Mouse (Mus musculus) layer of hippocampus, adult 9-11 months (tissue): ENCODE measurements around the gene Hmgb1.
"Not testable (repeated sequence)": the region's sequence is repeated elsewhere in the genome, so short reads cannot be mapped to it uniquely, and the experiment has no call there.

Experiments
- DNase-seq: peaks from one replicate; pipeline ENCODE4 v3.0.0; 2022

The Hmgb1 gene

DNA sequence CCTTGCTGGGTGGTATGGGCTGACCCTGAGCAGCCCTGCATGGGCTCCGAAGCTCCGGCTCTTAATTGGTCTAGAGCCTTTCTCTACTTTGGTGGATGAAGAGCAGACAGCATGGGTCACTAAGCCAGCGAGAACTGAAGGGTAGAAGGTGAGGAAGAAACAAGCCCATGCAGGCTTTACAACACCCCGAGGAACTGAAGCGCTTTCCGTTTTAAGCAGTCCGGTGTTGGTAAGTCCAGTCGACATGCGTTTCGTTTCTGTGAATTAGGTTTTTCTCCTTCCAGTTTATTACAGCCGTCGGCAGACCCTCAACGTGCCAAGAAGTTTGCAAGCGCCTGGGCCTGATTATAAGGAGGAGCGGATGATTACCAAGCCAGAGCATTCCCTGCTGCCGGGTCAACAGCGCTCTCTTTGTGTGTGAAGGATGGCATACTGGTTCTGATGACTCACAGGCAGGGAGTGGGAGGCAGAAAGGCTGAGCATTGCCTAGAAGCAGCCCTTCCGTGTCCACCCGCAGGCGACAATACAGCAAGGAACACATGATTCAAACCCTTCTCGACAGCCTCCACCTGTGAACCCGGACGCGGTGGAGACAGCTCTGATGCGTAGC lies 40.4 kb downstream of the Hmgb1 start:
- peak; percentile 79 for DNase-seq

DNA sequence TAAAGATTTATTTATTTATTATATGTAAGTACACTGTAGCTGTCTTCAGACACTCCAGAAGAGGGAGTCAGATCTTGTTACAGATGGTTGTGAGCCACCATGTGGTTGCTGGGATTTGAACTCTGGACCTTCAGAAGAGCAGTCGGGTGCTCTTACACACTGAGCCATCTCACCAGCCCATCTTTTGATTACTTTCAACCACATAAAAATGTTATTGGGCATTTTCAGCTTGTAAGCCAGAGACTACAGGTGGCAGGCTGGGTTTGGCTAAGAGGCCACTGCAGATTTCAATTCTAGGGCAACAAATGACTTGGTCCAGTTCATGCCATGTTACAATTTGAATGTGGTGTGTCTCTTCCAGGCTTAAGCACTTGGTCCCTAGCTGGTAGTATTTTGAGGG lies 43.1 kb downstream of the Hmgb1 start:
- not testable (repeated sequence) for DNase-seq

- DNase-seq, result no peak
These were observed 44.0 kb downstream of the Hmgb1 start for GRCm38 (mm10) chr5:149140336-149140735.

DNA sequence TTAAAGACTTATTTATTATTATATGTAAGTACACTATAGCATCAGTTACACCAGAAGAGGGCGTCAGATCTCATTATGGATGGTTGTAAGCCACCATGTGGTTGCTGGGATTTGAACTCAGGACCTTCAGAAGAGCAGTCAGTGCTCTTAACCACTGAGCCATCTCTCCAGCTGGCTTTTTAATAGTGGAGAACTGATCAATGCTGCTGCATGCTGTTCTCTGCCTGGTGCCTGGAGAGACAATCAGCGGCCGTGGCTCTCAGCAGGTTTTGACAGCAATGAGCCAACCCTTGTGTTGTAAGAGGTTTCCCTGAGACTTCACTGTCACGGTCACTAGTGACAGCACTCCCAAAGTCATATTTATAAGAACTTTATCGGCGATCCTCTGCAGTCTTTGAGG lies 46.2 kb downstream of the Hmgb1 start:
- DNase-seq, result not testable (repeated sequence)

DNA sequence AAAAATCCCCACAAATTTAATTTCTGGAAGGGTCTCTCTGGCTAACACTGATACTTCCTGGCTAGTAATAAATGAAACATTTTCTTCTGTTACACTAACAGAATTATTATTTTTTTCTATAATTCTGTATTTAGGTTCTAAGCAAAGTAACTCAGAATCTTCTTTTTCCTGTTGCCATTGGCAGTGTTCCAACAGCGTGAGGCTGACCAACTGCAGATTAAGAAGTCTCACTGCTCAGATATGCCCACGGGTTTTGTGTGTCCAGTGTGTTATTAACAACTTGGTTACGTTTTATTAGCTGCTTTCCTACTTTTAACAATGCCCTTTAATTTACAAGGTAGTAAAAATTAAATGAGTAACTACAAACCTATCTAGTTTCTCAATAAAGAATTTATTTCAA lies 46.8 kb downstream of the Hmgb1 start:
- DNase-seq, result no peak

DNA sequence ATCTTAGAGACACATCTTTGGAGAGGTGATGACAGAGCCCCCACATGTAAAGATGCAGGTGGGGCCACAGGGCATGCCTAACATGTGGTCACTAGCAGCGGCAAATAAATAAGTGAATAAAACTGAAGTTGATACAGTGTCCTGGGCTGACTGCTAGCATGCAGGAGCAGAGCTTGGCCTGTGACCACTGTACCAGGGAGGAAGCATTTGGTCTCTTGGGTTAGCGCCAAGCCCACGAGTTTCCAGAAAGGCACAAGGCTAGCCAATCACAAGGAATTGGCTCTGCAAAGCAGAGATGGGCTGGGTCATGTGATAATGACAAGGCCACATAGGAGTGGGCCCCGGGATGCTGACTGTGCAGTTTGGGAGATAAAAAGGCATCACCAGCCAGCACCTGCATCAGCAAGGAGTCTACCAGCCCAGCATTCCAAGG lies 47.3 kb downstream of the Hmgb1 start:
- DNase-seq, result no peak

DNA sequence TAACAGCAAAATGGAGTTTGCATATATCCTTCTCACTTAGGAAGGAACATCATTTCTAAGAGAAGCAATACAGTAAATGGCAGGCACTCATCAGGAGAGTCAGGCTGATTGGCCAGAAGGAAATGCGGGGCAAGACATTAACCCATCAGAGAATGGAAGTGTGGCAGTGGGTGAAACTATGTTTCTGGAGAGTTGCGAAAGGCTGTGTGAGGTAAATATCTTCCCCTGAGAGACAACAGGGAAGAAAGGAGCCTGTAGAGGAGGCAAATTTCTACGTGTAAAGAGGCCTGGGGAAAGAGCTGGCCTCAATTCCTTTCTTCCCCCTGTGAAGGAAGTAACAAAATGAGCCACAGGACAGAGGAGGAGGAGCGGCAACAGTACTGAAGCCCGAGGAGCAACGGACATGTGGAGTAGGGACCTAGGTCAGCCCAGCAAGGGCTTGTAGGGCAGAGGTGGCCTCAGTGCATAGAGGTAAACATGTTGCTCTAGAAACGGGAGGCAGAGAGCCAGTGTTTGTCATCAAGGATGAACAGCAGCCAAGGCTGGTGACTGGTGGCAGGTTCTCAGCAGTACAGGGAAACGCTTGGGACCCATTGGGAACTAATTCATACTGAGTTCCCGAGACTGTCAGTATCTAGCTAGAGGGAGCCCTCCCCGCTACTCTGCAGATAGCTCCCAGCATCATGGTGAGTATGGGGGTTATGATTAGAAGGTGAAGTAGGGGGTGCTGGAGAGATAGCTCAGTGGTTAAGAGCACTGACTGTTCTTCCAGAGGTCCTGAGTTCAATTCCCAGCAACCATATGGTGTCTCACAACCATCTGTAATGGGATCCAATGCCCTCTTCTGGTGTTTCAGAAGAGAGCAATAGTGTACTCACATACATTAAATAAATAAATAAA lies 48.6 kb downstream of the Hmgb1 start:
- no peak for DNase-seq

- DNase-seq, result no peak
These were observed 49.4 kb downstream of the Hmgb1 start for GRCm38 (mm10) chr5:149134751-149135454.

GRCm38 (mm10) chr5:149128473-149128872 lies 55.8 kb downstream of the Hmgb1 start:
- no peak for DNase-seq

- no peak for DNase-seq
These were observed 60.5 kb downstream of the Hmgb1 start for GRCm38 (mm10) chr5:149123795-149124194.

DNA sequence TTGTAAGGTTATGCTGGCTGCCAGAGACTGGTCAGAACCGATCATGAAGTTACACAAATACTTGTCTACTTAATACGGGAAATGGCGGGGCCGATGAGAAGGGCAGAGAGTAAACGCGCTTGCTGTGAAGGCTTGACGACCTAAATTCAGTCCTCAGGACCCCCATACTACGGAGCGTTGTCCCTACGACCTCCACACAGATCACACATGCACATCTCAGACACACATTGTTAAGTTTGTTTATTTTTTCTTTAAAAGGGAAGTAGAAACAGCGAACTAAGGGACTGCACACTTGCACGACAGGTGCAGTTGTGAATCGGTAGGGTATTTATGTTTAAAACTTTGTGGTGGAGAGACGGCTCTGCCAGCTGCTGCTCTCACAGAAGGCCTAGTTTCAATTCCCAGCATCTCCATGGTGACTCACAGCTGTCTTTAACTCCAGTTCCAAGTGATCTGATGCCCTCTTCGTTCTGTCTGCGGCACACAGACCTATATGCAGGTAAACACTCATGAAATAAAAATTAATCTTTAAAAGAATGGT lies 64.9 kb downstream of the Hmgb1 start:
- no peak for DNase-seq

DNA sequence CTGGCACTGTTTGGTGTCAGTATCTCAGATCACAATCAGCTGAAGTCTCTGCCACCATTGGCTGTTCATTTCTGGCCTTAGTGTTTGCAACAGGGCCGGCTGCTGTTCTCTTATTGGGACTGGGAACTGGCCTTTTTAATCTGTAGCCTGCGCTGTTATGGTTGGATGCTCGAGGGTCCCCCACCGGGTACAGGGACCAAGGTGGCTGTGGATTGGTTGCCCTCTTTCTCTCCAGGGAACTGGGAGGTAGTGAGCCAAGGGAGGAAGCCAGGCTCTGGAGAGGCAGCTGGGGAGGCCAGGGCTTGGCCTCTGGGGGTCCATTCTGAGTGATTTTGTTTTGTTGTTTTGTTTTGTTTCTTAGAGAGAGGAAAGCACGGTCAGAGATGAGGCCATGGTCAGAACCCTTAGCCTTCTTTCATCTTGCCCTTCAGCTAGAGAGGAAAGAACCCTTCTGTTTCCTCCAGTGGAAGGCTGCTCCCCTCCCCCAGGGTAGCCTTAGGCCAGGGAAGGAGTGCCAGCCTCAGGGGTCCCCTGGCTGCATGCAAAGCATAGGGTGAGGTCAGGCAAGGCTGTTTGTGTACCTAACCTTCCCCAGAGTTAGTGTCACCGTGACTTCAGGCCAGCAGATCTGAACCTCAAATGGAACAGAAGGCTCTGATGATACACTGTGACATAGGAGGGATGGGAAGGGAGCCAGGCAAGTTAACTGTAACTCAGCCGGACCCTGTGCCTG lies 66.3 kb downstream of the Hmgb1 start:
- no peak for DNase-seq

DNA sequence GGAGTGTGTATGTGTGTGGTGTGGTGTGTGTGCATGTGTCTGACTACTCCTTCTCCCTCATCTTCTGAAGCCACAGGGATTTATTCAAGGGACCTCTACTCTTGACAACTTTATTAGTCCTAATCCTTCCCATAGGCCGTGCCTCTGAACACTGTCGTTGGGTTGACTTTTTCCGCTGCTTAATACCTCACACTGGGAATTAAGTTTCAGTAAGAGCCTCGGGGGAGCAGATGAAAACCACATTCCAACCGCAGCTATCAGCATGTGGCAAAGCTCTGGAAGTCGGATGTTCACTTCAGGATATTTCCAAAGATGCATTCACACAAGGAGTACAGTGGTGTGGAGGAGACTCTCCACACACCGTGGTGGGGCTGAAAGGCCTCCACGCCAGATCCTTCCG lies 69.7 kb downstream of the Hmgb1 start:
- DNase-seq, result no peak

GRCm38 (mm10) chr5:149114034-149114433 lies 70.3 kb downstream of the Hmgb1 start:
- no peak for DNase-seq

- DNase-seq, result no peak
These were observed 70.8 kb downstream of the Hmgb1 start for GRCm38 (mm10) chr5:149113439-149113838.

- no peak for DNase-seq
These were observed 71.7 kb downstream of the Hmgb1 start for GRCm38 (mm10) chr5:149112559-149112958.

- DNase-seq, result no peak
These were observed 75.1 kb downstream of the Hmgb1 start for GRCm38 (mm10) chr5:149109220-149109619.

- DNase-seq, result no peak
These were observed 76.1 kb downstream of the Hmgb1 start for GRCm38 (mm10) chr5:149108178-149108577.

GRCm38 (mm10) chr5:149107566-149107965 lies 76.7 kb downstream of the Hmgb1 start:
- DNase-seq, result no peak

DNA sequence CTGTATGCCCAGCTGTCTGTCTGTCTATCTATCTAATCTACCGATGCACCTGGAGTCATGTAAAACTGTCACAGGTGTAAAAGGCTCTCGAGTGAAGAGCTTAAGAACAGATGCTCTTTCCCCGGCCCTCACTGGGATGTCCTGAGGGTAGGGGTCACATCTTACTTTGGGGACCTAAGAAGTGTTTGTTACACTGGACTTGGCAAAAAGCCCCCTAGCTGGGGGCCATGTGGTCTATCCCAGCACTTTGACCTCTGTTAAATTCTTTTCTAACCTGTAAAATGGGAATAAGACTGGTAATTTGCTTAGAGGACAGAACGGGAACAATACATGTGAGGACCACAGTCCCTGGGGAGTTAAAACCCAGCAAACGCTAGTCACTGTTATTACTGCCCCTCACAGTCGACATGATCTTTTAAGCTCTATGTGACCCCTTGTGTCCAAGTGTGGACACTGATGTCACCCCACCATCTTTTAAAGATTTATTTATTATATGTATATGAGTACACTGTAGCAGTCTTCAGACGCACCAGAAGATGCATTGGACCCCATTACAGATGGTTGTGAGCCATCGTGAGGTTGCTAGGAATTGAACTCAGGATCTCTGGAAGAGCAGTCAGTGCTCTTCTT lies 80.1 kb downstream of the Hmgb1 start:
- DNase-seq, result no peak

DNA sequence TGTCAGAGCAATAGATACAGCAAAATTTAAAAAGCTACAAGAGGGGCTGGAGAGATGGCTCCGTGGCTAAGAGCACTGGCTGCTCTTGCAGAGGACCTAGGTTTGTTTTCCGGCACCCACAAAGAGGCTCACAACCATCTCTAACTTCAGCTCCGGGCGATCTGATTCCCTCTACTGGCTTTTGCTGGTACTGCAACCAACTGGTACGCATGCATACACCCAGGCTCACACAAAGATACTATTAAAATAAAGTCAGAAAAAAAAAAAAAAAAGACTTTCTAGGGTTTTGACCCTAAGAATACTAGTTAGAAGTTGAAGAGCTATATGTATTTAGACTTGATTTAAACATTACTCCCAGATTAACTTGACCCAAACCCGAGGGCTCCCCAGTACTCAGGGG lies 82.4 kb downstream of the Hmgb1 start:
- no peak for DNase-seq

DNA sequence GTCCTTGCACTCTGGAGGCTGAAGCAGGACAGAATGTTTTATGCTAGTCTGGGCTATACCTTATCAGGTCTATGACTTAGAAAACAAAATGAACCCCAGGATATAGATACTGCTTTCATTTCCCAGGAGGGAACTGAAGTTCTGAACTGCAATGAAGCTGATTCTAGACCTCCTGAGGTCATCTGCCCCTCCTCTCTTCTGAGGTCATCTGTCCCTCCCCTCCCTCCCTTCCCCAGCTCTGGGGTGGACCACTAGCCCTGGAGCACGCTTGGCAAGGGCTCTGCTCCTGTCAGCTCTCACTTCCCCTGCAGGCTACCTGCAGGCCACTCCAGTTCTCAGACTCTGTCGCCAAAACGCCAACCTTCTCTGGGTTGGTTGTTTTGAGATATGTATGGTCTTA lies 84.2 kb downstream of the Hmgb1 start:
- no peak for DNase-seq
